Mouse (Mus musculus): ENCODE data around the gene Mef2c.

DNA sequence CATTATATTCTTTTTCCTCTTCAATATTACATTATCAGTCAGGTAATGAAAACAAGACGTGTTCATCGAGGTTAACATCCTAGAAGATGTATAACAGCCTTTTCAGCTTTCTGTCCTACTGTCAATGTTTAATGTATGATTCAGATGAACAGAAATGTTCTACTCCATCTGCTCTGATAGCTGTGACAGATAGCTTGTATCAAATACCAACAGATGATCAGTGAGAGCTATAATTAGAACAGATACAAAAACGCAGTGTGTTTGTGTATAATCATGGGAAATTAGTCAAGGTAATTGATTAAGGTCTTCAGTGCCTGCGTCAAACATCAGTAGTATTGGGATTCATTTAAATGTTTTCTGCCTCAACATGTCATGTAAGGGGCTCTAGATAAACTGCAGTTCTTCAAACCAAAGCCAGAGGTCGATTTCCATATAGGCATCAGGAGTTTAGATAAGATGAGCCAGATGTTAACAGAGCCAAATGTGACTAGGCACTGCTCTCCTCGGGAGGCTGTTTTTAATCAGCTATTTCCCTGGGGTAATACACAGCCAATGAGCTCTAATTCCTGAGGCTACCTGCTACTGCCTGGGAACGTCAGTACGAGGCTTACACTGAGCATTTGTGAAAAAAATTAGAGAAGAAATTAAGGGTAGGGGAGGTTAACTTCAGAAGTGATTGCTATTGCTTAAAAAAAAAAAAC lies 63.1 kb downstream of the Mef2c start:
- TF ChIP-seq ETS1 (IDR thresholded peaks at IDR 0.05; ENCODE audit: low read depth, low read length) (no peak), ZC3H11A (IDR thresholded peaks at IDR 0.05; ENCODE audit: low read depth, low read length) (no peak), USF2 (IDR thresholded peaks at IDR 0.05; ENCODE audit: borderline replicate concordance in 1 of 2, insufficient read depth in 1 of 2, low read depth in 1 of 2, low read length in 2 of 2) (no peak), POLR2AphosphoS5 (IDR thresholded peaks at IDR 0.05; ENCODE audit: borderline replicate concordance, low read depth, low read length) (no peak), CTCF (IDR thresholded peaks at IDR 0.05 in 2 of 3, conservative IDR thresholded peaks at IDR 0.05 in 1 of 3; ENCODE audit: control insufficient read depth in 1 of 3, insufficient read depth in 1 of 3, low read depth in 2 of 3, low read length in 3 of 3, poor library complexity in 1 of 3, severe bottlenecking in 1 of 3) (no peak), MEF2A (IDR thresholded peaks at IDR 0.05; ENCODE audit: extremely low read depth, insufficient replicate concordance, low read depth, low read length, poor library complexity, severe bottlenecking) (no peak), RAD21 (IDR thresholded peaks at IDR 0.05; ENCODE audit: low read depth, low read length) (no peak)
